Mouse (Mus musculus) CH12.LX (cell line): ENCODE data around the gene Ndufv2. TPM values are rescaled to one million over a fixed set of nuclear protein-coding genes. Genes with fewer than 3 reads are reported as not detected.

ENCODE experiments used
- DNase-seq: peaks from one replicate; pipeline ENCODE4 v3.0.0-alpha.2; 2013; ENCODE audit errors: extremely low read depth
- H3K27ac ChIP-seq: 2 replicates; pipeline ENCODE4 v1.5.1; 2012; ENCODE audit warnings: low read depth, mild to moderate bottlenecking, control low read depth, moderate library complexity; ENCODE audit not compliant: insufficient read depth
- H3K27me3 ChIP-seq: replicated peaks from 2 replicates; pipeline ENCODE3; 2012; ENCODE audit warnings: inconsistent platforms
- H3K36me3 ChIP-seq, 2 experiments: replicated peaks in 1 of 2; 2 replicates each; pipeline versions ENCODE3 to v1.6.1; 2012; ENCODE audit warnings: inconsistent platforms in 1 of 2, low read length in 1 of 2, mild to moderate bottlenecking in 1 of 2, mixed read lengths in 1 of 2, moderate library complexity in 1 of 2; ENCODE audit not compliant: control insufficient read depth in 1 of 2, insufficient read depth in 1 of 2
- H3K4me1 ChIP-seq, 2 experiments: 2 replicates each; pipeline ENCODE4 v1.6.1; 2012; ENCODE audit warnings: inconsistent platforms in 1 of 2, moderate library complexity in 1 of 2; ENCODE audit not compliant: insufficient read depth in 2 of 2, control insufficient read depth in 1 of 2
- H3K4me2 ChIP-seq: 2 replicates; pipeline ENCODE4 v1.6.1; 2012; ENCODE audit warnings: low read depth, mild to moderate bottlenecking, control low read depth; ENCODE audit not compliant: poor library complexity, insufficient read depth, severe bottlenecking
- H3K4me3 ChIP-seq, 3 experiments: fragments of 150-350 bp in 1 of 3; sonication (generic) in 1 of 3; replicated peaks in 1 of 3; 2 replicates each; pipeline versions ENCODE3 to v1.5.1; 2011 to 2012; ENCODE audit warnings: low read depth in 2 of 3, low read length in 2 of 3, mild to moderate bottlenecking in 2 of 3, moderate library complexity in 2 of 3, control low read depth in 1 of 3, improper control_type of control experiment in 1 of 3, inconsistent platforms in 1 of 3, mixed read lengths in 1 of 3; ENCODE audit not compliant: poor library complexity in 1 of 3
- H3K79me2 ChIP-seq: replicated peaks from 2 replicates; pipeline ENCODE4 v1.6.1; 2012; ENCODE audit warnings: mild to moderate bottlenecking, moderate library complexity; ENCODE audit not compliant: control insufficient read depth, poor library complexity, insufficient read depth, severe bottlenecking; ENCODE audit errors: extremely low read depth
- H3K9ac ChIP-seq: 2 replicates; pipeline ENCODE4 v1.6.1; 2012; ENCODE audit warnings: low read depth, mild to moderate bottlenecking, control low read depth, moderate library complexity; ENCODE audit not compliant: insufficient read depth
- H3K9me3 ChIP-seq: replicated peaks from 2 replicates; pipeline ENCODE3; 2012; ENCODE audit warnings: low read length, inconsistent platforms, mixed read lengths
- BHLHE40 ChIP-seq: IDR thresholded peaks from 2 replicates; pipeline ENCODE4 v1.6.1; 2011; ENCODE audit warnings: mild to moderate bottlenecking, low read depth, low read length, improper control_type of control experiment
- CTCF ChIP-seq, 2 experiments: IDR thresholded peaks in 1 of 2; conservative IDR thresholded peaks in 1 of 2; 2 replicates each; pipeline ENCODE4 v1.5.1; 2011 to 2012; ENCODE audit warnings: low read depth in 2 of 2, low read length in 2 of 2, improper control_type of control experiment in 1 of 2, inconsistent platforms in 1 of 2, mild to moderate bottlenecking in 1 of 2, moderate library complexity in 1 of 2
- ELF1 ChIP-seq: IDR thresholded peaks from 2 replicates; pipeline ENCODE4 v1.6.1; 2014; ENCODE audit warnings: low read depth, mild to moderate bottlenecking, inconsistent platforms, low read length, improper control_type of control experiment
- ETS1 ChIP-seq: conservative IDR thresholded peaks from 2 replicates; pipeline ENCODE4 v1.6.1; 2012; ENCODE audit warnings: low read depth, mild to moderate bottlenecking, inconsistent platforms, low read length, improper control_type of control experiment, moderate library complexity
- GABPA ChIP-seq: IDR thresholded peaks from 2 replicates; pipeline ENCODE4 v1.6.1; 2012; ENCODE audit warnings: low read depth, low read length, improper control_type of control experiment, inconsistent platforms; ENCODE audit not compliant: insufficient replicate concordance
- HCFC1 ChIP-seq: IDR thresholded peaks from 2 replicates; pipeline ENCODE4 v1.6.1; 2012; ENCODE audit warnings: low read depth, mild to moderate bottlenecking, inconsistent platforms, low read length, improper control_type of control experiment
- IRF4 ChIP-seq: IDR thresholded peaks from 2 replicates; pipeline ENCODE4 v1.6.1; 2014; ENCODE audit warnings: low read depth, mild to moderate bottlenecking, inconsistent platforms, low read length, improper control_type of control experiment
- KAT2A ChIP-seq: IDR thresholded peaks from 2 replicates; pipeline ENCODE4 v1.6.1; 2012; ENCODE audit warnings: low read length, improper control_type of control experiment, inconsistent platforms; ENCODE audit not compliant: insufficient replicate concordance
- MAFK ChIP-seq: IDR thresholded peaks from 2 replicates; pipeline ENCODE4 v1.6.1; 2011; ENCODE audit warnings: low read length, improper control_type of control experiment; ENCODE audit not compliant: insufficient replicate concordance
- MAX ChIP-seq: IDR thresholded peaks from 2 replicates; pipeline ENCODE4 v1.6.1; 2011; ENCODE audit warnings: low read length, improper control_type of control experiment
- MAZ ChIP-seq: IDR thresholded peaks from 2 replicates; pipeline ENCODE4 v1.6.1; 2012; ENCODE audit warnings: low read depth, mild to moderate bottlenecking, inconsistent platforms, low read length, improper control_type of control experiment, moderate library complexity
- MXI1 ChIP-seq: IDR thresholded peaks from 2 replicates; pipeline ENCODE4 v1.6.1; 2011; ENCODE audit warnings: mild to moderate bottlenecking, low read depth, low read length, improper control_type of control experiment
- MYC ChIP-seq: IDR thresholded peaks from 2 replicates; pipeline ENCODE4 v1.6.1; 2011; ENCODE audit warnings: low read depth, mild to moderate bottlenecking, improper control_type of control experiment, low read length
- NELFE ChIP-seq: IDR thresholded peaks from 2 replicates; pipeline ENCODE4 v1.6.1; 2011; ENCODE audit warnings: low read depth, low read length, improper control_type of control experiment
- RCOR1 ChIP-seq: conservative IDR thresholded peaks from 2 replicates; pipeline ENCODE4 v1.6.1; 2012; ENCODE audit warnings: low read depth, mild to moderate bottlenecking, inconsistent platforms, low read length, improper control_type of control experiment
- TBP ChIP-seq: conservative IDR thresholded peaks from 2 replicates; pipeline ENCODE4 v1.6.1; 2011; ENCODE audit warnings: low read depth, low read length, improper control_type of control experiment
- TCF12 ChIP-seq: IDR thresholded peaks from 2 replicates; pipeline ENCODE4 v1.6.1; 2014; ENCODE audit warnings: low read depth, mild to moderate bottlenecking, inconsistent platforms, low read length, improper control_type of control experiment
- UBTF ChIP-seq: IDR thresholded peaks from 2 replicates; pipeline ENCODE4 v1.6.1; 2012; ENCODE audit warnings: low read depth, mild to moderate bottlenecking, inconsistent platforms, low read length, improper control_type of control experiment, moderate library complexity
- USF1 ChIP-seq: IDR thresholded peaks from 2 replicates; pipeline ENCODE4 v1.6.1; 2014; ENCODE audit warnings: low read depth, mild to moderate bottlenecking, inconsistent platforms, low read length, improper control_type of control experiment
- ZC3H11A ChIP-seq: IDR thresholded peaks from 2 replicates; pipeline ENCODE4 v1.6.1; 2012; ENCODE audit warnings: low read depth, mild to moderate bottlenecking, inconsistent platforms, low read length, improper control_type of control experiment
- ZKSCAN1 ChIP-seq: IDR thresholded peaks from 2 replicates; pipeline ENCODE4 v1.6.1; 2012; ENCODE audit warnings: low read depth, inconsistent platforms, low read length, improper control_type of control experiment, borderline replicate concordance
- ZNF384 ChIP-seq: IDR thresholded peaks from 2 replicates; pipeline ENCODE4 v1.6.1; 2012; ENCODE audit warnings: low read depth, low read length, improper control_type of control experiment, inconsistent platforms
- dilution Hi-C: fragments of 300-500 bp; cut with MboI; formaldehyde crosslinking; loops from 2 replicates; pipeline ENCODE4 v1.14.3; 2020; ENCODE audit warnings: low sequenced_read_pairs; ENCODE audit not compliant: extremely low pct_unique_long_range_greater_than_20kb, extremely low pct_ligation_motif_present
- in situ Hi-C: fragments of 300-500 bp; cut with MboI; formaldehyde crosslinking; loops from 3 replicates; pipeline ENCODE4 v1.14.3; 2019; ENCODE audit warnings: low sequenced_read_pairs, low pct_ligation_motif_present, low pct_unique_long_range_greater_than_20kb, mixed read lengths
- polyA plus RNA-seq: library from polyadenylated mRNA; unstranded; fragments of >175 nt; gene quantifications from 2 replicates; pipeline ENCODE4 v1.2.1, GENCODE M21; 2012; ENCODE audit warnings: low read depth; ENCODE audit not compliant: insufficient read length
- total RNA-seq, 2 experiments: library from RNA; depleted of rRNA; stranded (reverse); fragments of 300-350 nt in 1 of 2; fragments of >200 nt in 1 of 2; gene quantifications; 2 replicates each; pipeline ENCODE4 v1.2.3; 2012 to 2014

Gene Ndufv2
- total and polyA plus RNA-seq, 3 experiments = 108 to 260 (median 201) TPM

- dilution Hi-C loops = no loop called here
- H3K27me3 ChIP-seq = no peaks in the 10 kb centered on the region
- no peak for TF ChIP-seq RCOR1
- TF ChIP-seq TCF12 = no peak
- no peak for TF ChIP-seq ZNF384
- no peak for TF ChIP-seq TBP
- TF ChIP-seq MAFK = no peak
- TF ChIP-seq UBTF = no peak
- TF ChIP-seq ETS1 = no peak
- TF ChIP-seq HCFC1 = no peak
- no peak for TF ChIP-seq MXI1
- TF ChIP-seq GABPA = no peak
- TF ChIP-seq CTCF (conservative IDR thresholded peaks at IDR 0.05 in 1 of 2, IDR thresholded peaks at IDR 0.05 in 1 of 2; ENCODE audit: low read depth in 2 of 2, low read length in 2 of 2) = no peak
- no peak for TF ChIP-seq ZC3H11A
- TF ChIP-seq MAZ = no peak
- no peak for TF ChIP-seq MYC
- no peak for TF ChIP-seq KAT2A
- TF ChIP-seq USF1 = no peak
- no peaks in the 10 kb centered on the region for H3K36me3 ChIP-seq
- no peak for DNase-seq
- H3K27ac ChIP-seq = no peak overlapping the region
- H3K79me2 ChIP-seq = peaks cover 2% of the 10 kb centered on the region
- no peak overlapping the region for H3K4me2 ChIP-seq
- no peaks in the 10 kb centered on the region for H3K9me3 ChIP-seq
- peaks cover 16 to 36% of the 10 kb centered on the region in 2 experiments for H3K4me1 ChIP-seq
- in situ Hi-C loops = no loop called here
- H3K4me3 ChIP-seq = no peak overlapping the region
- no peak overlapping the region for H3K9ac ChIP-seq
These were observed 44.2 kb downstream of the Ndufv2 start for GRCm38 (mm10) chr17:66057145-66057544.

- H3K36me3 ChIP-seq = no peaks in the 10 kb centered on the region
These were observed 48.0 kb downstream of the Ndufv2 start for GRCm38 (mm10) chr17:66053349-66053748.

More at GRCm38 (mm10) chr17:66053349-66053748, 48.0 kb downstream of the Ndufv2 start:
- no peak overlapping the region for H3K4me3 ChIP-seq
- no peak overlapping the region for H3K27ac ChIP-seq
- H3K9me3 ChIP-seq = no peaks in the 10 kb centered on the region
- H3K4me1 ChIP-seq = peaks cover 10 to 21% of the 10 kb centered on the region in 2 experiments
- no peak for TF ChIP-seq ZKSCAN1
- TF ChIP-seq RCOR1 = no peak
- no peak for TF ChIP-seq ELF1
- no peak for TF ChIP-seq MAFK
- TF ChIP-seq MAX = no peak
- TF ChIP-seq BHLHE40 = no peak
- TF ChIP-seq IRF4 = no peak
- TF ChIP-seq NELFE = no peak
- H3K9ac ChIP-seq = no peak overlapping the region
- DNase-seq = no peak
- dilution Hi-C loops = no loop called here
- no peaks in the 10 kb centered on the region for H3K27me3 ChIP-seq
- peaks cover 2% of the 10 kb centered on the region; the same call in 1 of the 2 replicates for H3K79me2 ChIP-seq
- H3K4me2 ChIP-seq = no peak overlapping the region
- in situ Hi-C loops = no loop called here
